Mouse (Mus musculus) liver, adult 2 months (tissue): ENCODE measurements around the gene Dnpep.

Experiments used
- CTCF ChIP-seq: fragments of 200-500 bp; IDR thresholded peaks from 2 replicates; pipeline ENCODE4 v1.5.1; 2011; ENCODE audit warnings: low read depth, low read length, control low read depth
- POLR2A ChIP-seq: fragments of 200-500 bp; IDR thresholded peaks from 2 replicates; pipeline ENCODE4 v1.6.1; 2011; ENCODE audit warnings: low read length, control low read depth; ENCODE audit not compliant: insufficient read depth; ENCODE audit errors: extremely low read depth

DNA sequence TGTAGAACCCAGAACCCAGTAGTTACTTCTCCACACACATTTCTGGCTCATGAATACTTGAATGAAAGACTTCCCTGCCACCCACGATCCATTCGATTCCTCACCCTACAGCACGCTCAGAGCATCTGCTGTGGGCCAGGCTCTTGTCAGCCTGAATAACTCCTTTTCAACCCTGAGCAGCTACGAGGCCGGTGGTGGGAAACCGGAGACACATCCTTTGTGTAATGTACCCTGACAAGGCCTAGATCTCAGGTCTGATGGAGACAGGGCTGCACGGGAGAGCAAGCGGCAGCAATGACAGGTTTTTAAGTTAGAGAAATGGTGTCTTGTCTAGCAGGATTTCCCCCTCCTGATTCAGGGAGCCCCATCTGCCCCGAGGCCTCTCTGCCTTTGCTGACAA, 21.5 kb upstream of the Dnpep start:
- TF ChIP-seq CTCF: no peak
- no peak for TF ChIP-seq POLR2A
